Mouse (Mus musculus): ENCODE measurements at regions not wholly inside any gene's neighbourhood (a gene's known extent, or its start where the extent isn't known, plus 50 kb on each side); places are given as distances from the start of the nearest gene placed in this dataset.
"Not testable (repeated sequence)": the region's sequence is repeated elsewhere in the genome, so short reads cannot be mapped to it uniquely, and the experiment has no call there.

GRCm38 (mm10) chr16:80893761-80894160, 306.7 kb upstream of the Ncam2 start:
- DNase-seq (ENCODE audit: low read depth, low spot score), result peak; percentile 85

GRCm38 (mm10) chr16:80920711-80921279, 279.7 kb upstream of the Ncam2 start:
- no peak for DNase-seq (ENCODE audit: low read depth, low spot score)

GRCm38 (mm10) chr16:80931017-80931416, 269.5 kb upstream of the Ncam2 start:
- DNase-seq (ENCODE audit: low read depth, low spot score), result no peak

GRCm38 (mm10) chr16:80931477-80931876, 269.0 kb upstream of the Ncam2 start:
- DNase-seq (ENCODE audit: low read depth, low spot score), result no peak

GRCm38 (mm10) chr16:80935741-80936140, 264.8 kb upstream of the Ncam2 start:
- no peak for DNase-seq (ENCODE audit: low read depth, low spot score)

- peak; percentile 2 for DNase-seq (ENCODE audit: low read depth, low spot score)
These were observed 238.4 kb upstream of the Ncam2 start for GRCm38 (mm10) chr16:80962141-80962540.

GRCm38 (mm10) chr16:80981573-80982105, 218.9 kb upstream of the Ncam2 start:
- DNase-seq (ENCODE audit: low read depth, low spot score), result peak; percentile 61

- no peak for DNase-seq (ENCODE audit: low read depth, low spot score)
These were observed 212.7 kb upstream of the Ncam2 start for GRCm38 (mm10) chr16:80987816-80988215.

- not testable (repeated sequence) for DNase-seq (ENCODE audit: low read depth, low spot score)
These were observed 163.7 kb upstream of the Ncam2 start for GRCm38 (mm10) chr16:81036831-81037230.

GRCm38 (mm10) chr16:81041262-81041661, 159.2 kb upstream of the Ncam2 start:
- peak; percentile 43 for DNase-seq (ENCODE audit: low read depth, low spot score)

GRCm38 (mm10) chr16:81045686-81046085, 154.8 kb upstream of the Ncam2 start:
- DNase-seq (ENCODE audit: low read depth, low spot score), result no peak

- DNase-seq (ENCODE audit: low read depth, low spot score), result peak; percentile 22
These were observed 132.2 kb upstream of the Ncam2 start for GRCm38 (mm10) chr16:81068330-81068729.
